Mouse (Mus musculus) olfactory bulb, adult 2 months (tissue): ENCODE data around the gene Myo1f. TPM values are rescaled to one million over a fixed set of nuclear protein-coding genes. Genes with fewer than 3 reads are reported as not detected.

Experiments used
- H3K27ac ChIP-seq: fragments of 200-500 bp; 2 replicates; pipeline ENCODE4 v1.5.1; 2012; ENCODE audit warnings: low read depth, low read length; ENCODE audit not compliant: insufficient read depth
- H3K4me1 ChIP-seq: fragments of 200-500 bp; 2 replicates; pipeline ENCODE4 v1.6.1; 2012; ENCODE audit warnings: low read length; ENCODE audit not compliant: control insufficient read depth, insufficient read depth
- H3K4me3 ChIP-seq: fragments of 200-500 bp; 2 replicates; pipeline ENCODE4 v1.5.1; 2012; ENCODE audit warnings: mild to moderate bottlenecking, low read depth, low read length, moderate library complexity; ENCODE audit not compliant: insufficient read depth
- CTCF ChIP-seq: fragments of 200-500 bp; IDR thresholded peaks from 2 replicates; pipeline ENCODE4 v1.5.1; 2012; ENCODE audit warnings: low read depth, mild to moderate bottlenecking, low read length, moderate library complexity; ENCODE audit not compliant: insufficient read depth
- POLR2A ChIP-seq: fragments of 200-500 bp; IDR thresholded peaks from 2 replicates; pipeline ENCODE4 v1.6.1; 2012; ENCODE audit warnings: mild to moderate bottlenecking, low read depth, low read length, moderate library complexity; ENCODE audit not compliant: insufficient read depth
- WGBS: fragments of 180-500 bp; shearing (Covaris S2); methylation state at CpG from one replicate; pipeline ENCODE4 v1.1.7; 2018; 5-methylcytosine and 5-hydroxymethylcytosine counted together
- polyA plus RNA-seq: library from polyadenylated mRNA; stranded (reverse); fragments of >200 nt; gene quantifications from 2 replicates; pipeline ENCODE4 v1.2.4, GENCODE M21; 2012; ENCODE audit warnings: low replicate concordance; ENCODE audit not compliant: missing spikeins, insufficient read depth, insufficient read length

Myo1f gene
- polyA plus RNA-seq: not detected in 2 replicates

DNA sequence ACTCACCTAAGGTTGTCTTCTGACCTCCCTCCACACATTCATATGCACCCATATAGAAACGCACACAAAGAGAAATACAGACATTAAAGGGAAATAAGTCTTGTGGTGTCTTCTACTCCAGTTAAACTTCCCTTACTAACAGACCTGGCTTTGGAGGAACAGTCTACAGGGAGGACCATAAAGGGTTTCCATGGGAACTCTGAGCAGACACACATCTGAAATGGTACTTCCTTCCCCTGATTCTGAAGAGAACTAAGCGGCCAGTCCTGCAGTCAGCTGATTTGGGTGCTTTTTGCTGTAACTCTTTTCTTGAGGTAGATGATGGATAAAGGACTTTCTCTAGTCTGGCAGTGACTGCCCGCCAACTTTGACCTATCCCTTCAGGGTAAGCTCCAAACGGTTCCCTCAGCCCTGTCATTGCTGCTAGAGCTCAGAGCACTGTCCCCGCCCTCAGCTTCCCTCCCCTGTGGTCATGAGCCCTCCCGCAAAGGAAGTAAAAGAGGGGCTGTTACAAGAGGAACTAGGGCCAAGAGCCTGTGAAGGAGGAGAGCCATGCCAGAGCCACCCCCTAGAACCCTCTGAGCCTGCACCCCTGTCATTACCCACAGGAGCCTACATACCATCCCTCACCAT lies at the start of gene Myo1f:
Gene Myo1f, plus strand, starts transcription at position 485 of the 633 bp plus-strand sequence.
- Histone ChIP-seq H3K4me1 (no peaks in the 10 kb centered on the region), H3K27ac (no peak within 1 kb of the TSS), H3K4me3 (no peak within 1 kb of the TSS)
- TF ChIP-seq CTCF (no peak), POLR2A (no peak)
- WGBS: 34% methylated on average over 6 of the region's 6 CpGs

DNA sequence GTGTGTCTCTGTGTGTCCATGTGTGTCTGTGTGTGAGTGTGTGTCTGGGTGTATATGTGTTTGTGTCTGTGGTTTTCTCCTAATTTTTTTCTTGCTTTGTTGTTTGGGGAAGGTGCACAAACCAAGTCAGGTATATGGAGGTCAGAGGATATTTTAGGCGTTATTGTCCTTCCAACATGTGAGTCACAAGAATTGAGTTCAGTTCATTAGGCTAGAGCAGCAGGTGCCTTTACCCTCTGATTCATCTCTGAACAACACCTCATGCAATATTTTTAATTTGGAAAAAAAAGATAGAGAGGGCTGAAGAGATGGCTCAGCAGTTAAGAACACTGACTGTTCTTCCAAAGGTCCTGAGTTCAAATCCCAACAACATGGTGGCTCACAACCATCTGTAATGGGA lies 47.1 kb upstream of the Myo1f start:
- WGBS: 94% methylated on average over 1 of the region's 1 CpGs
- Histone ChIP-seq H3K27ac (no peak overlapping the region), H3K4me3 (no peak overlapping the region), H3K4me1 (no peaks in the 10 kb centered on the region)
- TF ChIP-seq CTCF (no peak), POLR2A (no peak)

DNA sequence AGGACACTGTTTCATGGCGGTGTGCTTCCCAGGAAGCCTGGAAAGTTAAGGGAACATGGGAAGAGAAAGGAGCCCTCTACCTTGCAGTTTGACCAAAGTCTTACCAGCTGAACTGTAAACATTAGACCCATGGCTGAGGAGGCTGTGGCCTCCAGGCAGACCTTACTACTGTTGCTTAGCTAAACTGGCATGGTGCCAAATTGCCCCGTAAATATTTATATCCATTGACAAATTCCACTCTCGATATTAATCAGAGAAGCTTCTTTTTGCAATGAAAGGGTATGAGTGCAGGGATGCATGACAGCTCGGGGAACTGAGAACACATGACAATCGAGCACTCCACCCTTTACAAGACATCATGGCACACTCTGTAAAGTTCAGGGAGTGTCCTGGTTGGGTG lies 45.3 kb upstream of the Myo1f start:
- Histone ChIP-seq H3K27ac (no peak overlapping the region), H3K4me3 (no peak overlapping the region), H3K4me1 (no peaks in the 10 kb centered on the region)
- no peak for TF ChIP-seq CTCF
- WGBS: 60% methylated on average over 5 of the region's 5 CpGs

DNA sequence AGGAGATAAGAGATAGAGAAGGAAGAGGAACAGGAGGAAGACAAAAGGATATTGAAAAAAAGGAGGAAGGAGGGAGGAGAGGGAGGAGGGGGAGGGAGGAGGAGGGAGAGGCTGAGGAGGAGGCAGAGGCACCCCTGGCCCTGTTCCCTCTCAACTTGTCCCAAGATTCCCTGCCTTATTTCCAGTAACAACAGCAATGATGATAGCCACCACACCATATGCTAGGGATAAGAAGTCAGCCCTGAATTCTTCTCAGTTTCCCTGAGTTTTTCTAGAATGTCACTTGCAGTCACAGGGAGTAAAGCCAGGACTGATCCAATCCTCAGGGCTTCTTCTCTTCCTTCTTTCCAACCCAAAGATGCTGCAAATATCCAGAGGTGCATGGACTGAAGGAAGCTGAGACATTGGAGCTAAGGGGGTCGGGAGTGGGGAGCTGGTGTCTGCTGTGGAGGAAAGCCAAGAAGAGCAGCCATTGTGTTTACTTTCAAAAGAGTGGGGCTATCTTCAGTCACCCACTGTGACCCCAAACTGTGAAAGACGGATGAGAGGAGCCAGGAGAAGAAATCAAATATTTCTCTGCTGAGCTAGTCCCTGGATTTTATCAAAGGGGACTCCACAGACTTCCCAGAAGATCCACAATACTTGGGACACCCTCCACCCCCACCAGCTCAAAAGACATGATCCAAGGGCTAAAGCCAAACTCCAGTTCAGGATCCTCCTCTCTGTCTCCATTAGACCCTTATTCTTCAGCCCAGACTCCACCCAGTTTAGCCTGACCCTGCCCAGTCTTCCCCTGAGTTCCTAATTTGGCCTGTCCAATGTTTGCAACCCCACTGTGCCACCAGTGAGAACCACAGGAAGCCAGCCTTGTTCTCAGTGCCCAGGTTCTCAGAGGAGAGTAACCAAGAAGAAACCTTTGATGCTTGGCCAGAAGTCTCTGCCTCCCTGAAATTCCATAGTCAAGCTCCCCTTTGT lies 42.8 kb upstream of the Myo1f start:
- TF ChIP-seq POLR2A: no peak
- TF ChIP-seq CTCF: no peak
- H3K4me3 ChIP-seq: no peak overlapping the region
- no peaks in the 10 kb centered on the region for H3K4me1 ChIP-seq
- WGBS: 30% methylated on average over 2 of the region's 2 CpGs
- H3K27ac ChIP-seq: no peak overlapping the region

DNA sequence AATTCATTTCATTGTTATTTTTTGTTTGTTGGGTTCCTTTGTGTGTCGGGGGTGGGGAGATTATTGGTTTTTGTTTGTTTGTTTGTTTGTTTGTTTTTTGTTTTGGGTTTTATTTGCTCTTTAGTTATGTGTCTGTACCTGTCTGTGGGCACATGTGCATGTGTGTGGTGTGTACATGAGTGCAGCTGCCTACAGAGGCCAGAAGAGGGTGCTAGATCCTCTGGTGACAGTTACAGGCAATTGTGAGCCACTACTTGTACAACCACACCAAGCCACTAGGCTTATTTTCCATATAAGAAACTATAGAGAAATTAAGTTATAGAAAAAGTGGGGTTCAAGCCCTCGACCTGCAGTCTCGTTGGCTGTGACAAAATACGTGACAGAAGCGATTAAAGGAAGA lies 41.6 kb upstream of the Myo1f start:
- TF ChIP-seq POLR2A (no peak), CTCF (no peak)
- WGBS: 91% methylated on average over 5 of the region's 5 CpGs
- H3K4me1 ChIP-seq: no peaks in the 10 kb centered on the region
- no peak overlapping the region for H3K4me3 ChIP-seq
- no peak overlapping the region for H3K27ac ChIP-seq

DNA sequence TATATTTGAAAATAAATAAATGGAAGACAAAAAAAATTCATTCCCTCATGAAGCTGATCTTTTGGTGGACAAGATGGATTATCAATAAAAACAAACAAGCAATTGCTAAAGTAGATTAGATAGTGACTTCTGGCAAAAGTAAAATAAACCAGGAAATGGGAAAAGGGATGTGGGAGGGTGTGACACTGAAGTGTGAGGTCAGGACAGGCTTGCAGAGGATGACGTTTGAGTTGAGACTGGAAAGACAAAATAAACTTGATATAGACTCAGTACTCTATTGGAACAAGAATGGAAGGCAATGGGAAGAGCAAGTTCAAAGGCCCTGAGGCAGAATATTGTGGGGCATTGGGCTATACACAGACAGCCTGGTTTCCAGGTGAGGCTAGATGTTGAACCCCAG lies 35.1 kb upstream of the Myo1f start:
- WGBS: 65% methylated on average over 1 of the region's 1 CpGs
- H3K27ac ChIP-seq: no peak overlapping the region
- TF ChIP-seq CTCF (no peak), POLR2A (no peak)
- peaks cover 12% of the 10 kb centered on the region for H3K4me1 ChIP-seq
- no peak overlapping the region for H3K4me3 ChIP-seq

DNA sequence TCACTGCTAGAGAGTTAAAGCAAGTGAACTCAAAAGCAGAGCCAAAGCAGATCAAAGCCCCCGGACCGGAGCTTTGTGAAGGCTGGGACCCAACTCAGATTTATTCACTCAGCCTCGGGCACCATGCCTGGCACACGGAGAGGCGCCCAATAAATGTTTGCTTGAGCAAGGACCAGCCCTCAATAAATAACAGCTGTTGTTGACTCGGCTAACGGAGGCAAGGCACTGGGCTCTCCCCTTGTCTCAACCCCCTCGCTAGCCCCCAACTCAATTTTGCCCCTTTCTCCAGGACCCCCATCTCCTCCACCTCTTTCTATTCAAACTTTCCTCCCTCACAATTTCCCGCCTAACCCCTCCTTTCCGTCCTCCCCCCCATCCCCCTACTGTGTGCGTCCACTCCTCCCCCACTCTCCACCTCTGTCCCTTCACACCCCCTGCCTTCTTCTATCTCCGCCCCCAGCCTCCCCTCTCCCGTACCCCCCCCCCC lies 32.0 kb upstream of the Myo1f start:
- no peak for TF ChIP-seq CTCF
- no peak for TF ChIP-seq POLR2A
- peaks cover 12% of the 10 kb centered on the region for H3K4me1 ChIP-seq

DNA sequence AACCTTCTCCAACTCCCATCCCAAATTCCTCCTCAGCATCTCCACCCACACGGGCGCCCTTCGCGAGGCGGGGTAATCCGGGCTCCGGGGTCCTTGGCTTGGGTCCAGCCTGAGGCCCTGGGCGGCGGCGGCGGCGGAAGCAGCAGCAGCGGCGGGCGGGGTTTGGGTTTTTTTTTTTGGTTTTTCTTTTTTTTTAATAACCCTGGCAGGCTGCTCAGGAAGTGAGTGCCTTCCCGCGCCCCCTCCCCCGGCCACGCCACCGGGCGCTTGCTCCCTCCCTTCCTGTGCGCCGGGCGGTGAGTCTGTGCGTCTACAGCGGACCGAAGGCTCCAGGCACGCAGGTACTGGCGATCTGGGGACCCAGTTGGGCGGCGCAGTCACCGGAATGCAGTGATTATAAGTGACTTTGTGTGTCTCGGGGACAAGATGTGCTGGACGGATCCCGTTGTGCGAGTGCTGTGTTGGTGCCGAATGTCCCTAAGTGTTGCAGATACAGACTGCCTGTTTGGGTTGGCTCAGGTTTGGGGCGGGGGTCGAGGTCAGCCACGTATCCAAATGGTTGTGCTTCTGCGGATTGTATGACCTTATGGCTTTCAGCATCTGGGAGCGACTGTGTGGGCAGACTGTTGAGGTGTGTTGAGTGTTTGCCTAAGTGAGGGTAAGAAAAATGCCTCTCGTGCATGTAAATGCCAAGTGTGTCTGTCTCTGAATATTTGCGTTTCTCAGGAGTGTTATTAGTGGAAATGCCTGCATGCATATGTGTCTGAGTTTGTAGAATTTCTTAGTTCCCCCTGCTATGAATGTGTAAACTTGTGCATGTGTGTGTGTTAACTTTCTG lies 31.4 kb upstream of the Myo1f start, which contains the start of gene Adamts10:
Gene Adamts10, plus strand, starts transcription at position 287 of the 838 bp plus-strand sequence.
- WGBS: under 1% methylated on average over 44 of the region's 44 CpGs
- Histone ChIP-seq H3K4me1 (peaks cover 16% of the 10 kb centered on the region), H3K4me3 (peak within 1 kb of the TSS; percentile 94), H3K27ac (peak within 1 kb of the TSS; percentile 23)
- no peak for TF ChIP-seq POLR2A
- no peak for TF ChIP-seq CTCF

More for the DNA sequence above, 32.0 kb upstream of the Myo1f start:
- H3K27ac ChIP-seq: no peak overlapping the region
- peak overlapping the region; percentile 94 for H3K4me3 ChIP-seq
- 4% methylated on average over 13 of the region's 13 CpGs for WGBS
